Mouse (Mus musculus): ENCODE data around the gene Tmem102.

The Tmem102 gene

GRCm38 (mm10) chr11:69835966-69836335 is 30.5 kb upstream of the Tmem102 start:
- no peak for TF ChIP-seq GATA4 (IDR thresholded peaks at IDR 0.05; ENCODE audit: insufficient replicate concordance, low read length)

GRCm38 (mm10) chr11:69835326-69835965 is 30.0 kb upstream of the Tmem102 start:
- no peak for TF ChIP-seq GATA4 (IDR thresholded peaks at IDR 0.05; ENCODE audit: insufficient replicate concordance, low read length)

- TF ChIP-seq GATA4 (IDR thresholded peaks at IDR 0.05; ENCODE audit: insufficient replicate concordance, low read length) = no peak
These were observed 28.7 kb upstream of the Tmem102 start for GRCm38 (mm10) chr11:69834001-69834549.

- TF ChIP-seq GATA4 (IDR thresholded peaks at IDR 0.05; ENCODE audit: insufficient replicate concordance, low read length) = no peak
These were observed 28.1 kb upstream of the Tmem102 start for GRCm38 (mm10) chr11:69833554-69833953.

GRCm38 (mm10) chr11:69828832-69829231 is 23.4 kb upstream of the Tmem102 start:
- no peak for TF ChIP-seq GATA4 (IDR thresholded peaks at IDR 0.05; ENCODE audit: insufficient replicate concordance, low read length)

- TF ChIP-seq GATA4 (IDR thresholded peaks at IDR 0.05; ENCODE audit: insufficient replicate concordance, low read length) = no peak
These were observed 18.0 kb upstream of the Tmem102 start for GRCm38 (mm10) chr11:69823456-69823855.

GRCm38 (mm10) chr11:69822080-69822479 is 16.7 kb upstream of the Tmem102 start, which contains the start of gene Spem1:
Spem1 (minus strand) TSS chr11:69822180.
- no peak for TF ChIP-seq GATA4 (IDR thresholded peaks at IDR 0.05; ENCODE audit: insufficient replicate concordance, low read length)

- no peak for TF ChIP-seq GATA4 (IDR thresholded peaks at IDR 0.05; ENCODE audit: insufficient replicate concordance, low read length)
These were observed 13.4 kb upstream of the Tmem102 start for GRCm38 (mm10) chr11:69818871-69819270.

GRCm38 (mm10) chr11:69818365-69818764 is 12.9 kb upstream of the Tmem102 start, which contains the start of gene Spem2:
Spem2 (minus strand) TSS chr11:69818465.
- no peak for TF ChIP-seq GATA4 (IDR thresholded peaks at IDR 0.05; ENCODE audit: insufficient replicate concordance, low read length)

- no peak for TF ChIP-seq GATA4 (IDR thresholded peaks at IDR 0.05; ENCODE audit: insufficient replicate concordance, low read length)
These were observed 11.1 kb upstream of the Tmem102 start for GRCm38 (mm10) chr11:69816520-69816919.

- no peak for TF ChIP-seq GATA4 (IDR thresholded peaks at IDR 0.05; ENCODE audit: insufficient replicate concordance, low read length)
These were observed 9.7 kb upstream of the Tmem102 start, which contains the start of gene Gm39566 for GRCm38 (mm10) chr11:69815155-69815554. Gm39566 (minus strand) TSS chr11:69815298.

GRCm38 (mm10) chr11:69810280-69810679 is 4.9 kb upstream of the Tmem102 start:
- TF ChIP-seq GATA4 (IDR thresholded peaks at IDR 0.05; ENCODE audit: insufficient replicate concordance, low read length) = no peak

- TF ChIP-seq GATA4 (IDR thresholded peaks at IDR 0.05; ENCODE audit: insufficient replicate concordance, low read length) = no peak
These were observed 2.2 kb upstream of the Tmem102 start for GRCm38 (mm10) chr11:69807641-69808040.

GRCm38 (mm10) chr11:69806378-69806777 is 954 bp upstream of the Tmem102 start:
- TF ChIP-seq GATA4 (IDR thresholded peaks at IDR 0.05; ENCODE audit: insufficient replicate concordance, low read length) = no peak

GRCm38 (mm10) chr11:69804652-69804940 is 828 bp downstream of the Tmem102 start:
- TF ChIP-seq GATA4 (IDR thresholded peaks at IDR 0.05; ENCODE audit: insufficient replicate concordance, low read length) = no peak

GRCm38 (mm10) chr11:69803786-69804651 is 1.4 kb downstream of the Tmem102 start:
- TF ChIP-seq GATA4 (IDR thresholded peaks at IDR 0.05; ENCODE audit: insufficient replicate concordance, low read length) = peak; percentile 12; the same call in 1 of the 2 replicates
